Mouse (Mus musculus) lung, adult 2 months (tissue): Measurements from ENCODE around the gene Gata1.

ENCODE experiments used
- CTCF ChIP-seq: fragments of 200-500 bp; IDR thresholded peaks from 2 replicates; pipeline ENCODE4 v1.5.1; 2011; ENCODE audit warnings: mild to moderate bottlenecking, low read length, control low read depth; ENCODE audit not compliant: insufficient read depth
- POLR2A ChIP-seq: fragments of 200-500 bp; IDR thresholded peaks from 2 replicates; pipeline ENCODE4 v1.6.1; 2011; ENCODE audit warnings: low read depth, mild to moderate bottlenecking, control low read depth, low read length, borderline replicate concordance; ENCODE audit errors: extremely low read depth

- TF ChIP-seq CTCF, result no peak
- no peak for TF ChIP-seq POLR2A
Measured at GRCm38 (mm10) chrX:8020111-8020778, 42.4 kb upstream of the Gata1 start.
